Mouse (Mus musculus): ENCODE measurements around the gene Phlda3. TPM values are rescaled to one million over a fixed set of nuclear protein-coding genes. Genes with fewer than 3 reads are reported as not detected.

The Phlda3 gene
- polyA plus RNA-seq, 1 experiment: 37.2 TPM

- TF ChIP-seq CTCF (conservative IDR thresholded peaks at IDR 0.05; ENCODE audit: insufficient read depth, insufficient read length, low read depth, low read length) (no peak), POLR2A (IDR thresholded peaks at IDR 0.05; ENCODE audit: low read depth, low read length) (no peak)
- H3K4me3 ChIP-seq (ENCODE audit: insufficient read depth, low read depth, low read length): no peak overlapping the region
- H3K27me3 ChIP-seq (replicated peaks; ENCODE audit: control insufficient read depth, insufficient read depth, low read length): no peaks in the 10 kb centered on the region
- no peaks in the 10 kb centered on the region for H3K36me3 ChIP-seq (ENCODE audit: control insufficient read depth, insufficient read depth, low read length)
- DNase-seq: no peak
- WGBS: 58% methylated on average over 10 of the region's 10 CpGs
- H3K4me1 ChIP-seq (ENCODE audit: control insufficient read depth, insufficient read depth, low read length): peaks cover 5% of the 10 kb centered on the region
- no peak overlapping the region for H3K27ac ChIP-seq (ENCODE audit: insufficient read depth, low read depth, low read length)
Measured at GRCm38 (mm10) chr1:135807546-135807945, 41.6 kb downstream of the Phlda3 start.

GRCm38 (mm10) chr1:135810180-135810579, 44.3 kb downstream of the Phlda3 start:
- TF ChIP-seq CTCF (conservative IDR thresholded peaks at IDR 0.05; ENCODE audit: insufficient read depth, insufficient read length, low read depth, low read length) (no peak), POLR2A (IDR thresholded peaks at IDR 0.05; ENCODE audit: low read depth, low read length) (no peak)
- WGBS: 55% methylated on average over 2 of the region's 2 CpGs
- H3K27ac ChIP-seq (ENCODE audit: insufficient read depth, low read depth, low read length): no peak overlapping the region

GRCm38 (mm10) chr1:135811016-135811646, 45.2 kb downstream of the Phlda3 start:
- TF ChIP-seq CTCF (conservative IDR thresholded peaks at IDR 0.05; ENCODE audit: insufficient read depth, insufficient read length, low read depth, low read length) (peak; percentile 96), POLR2A (IDR thresholded peaks at IDR 0.05; ENCODE audit: low read depth, low read length) (no peak)
- peak; percentile 93 for DNase-seq
- Histone ChIP-seq H3K4me3 (ENCODE audit: insufficient read depth, low read depth, low read length) (no peak overlapping the region), H3K27ac (ENCODE audit: insufficient read depth, low read depth, low read length) (no peak overlapping the region), H3K4me1 (ENCODE audit: control insufficient read depth, insufficient read depth, low read length) (peaks cover 22% of the 10 kb centered on the region), H3K36me3 (ENCODE audit: control insufficient read depth, insufficient read depth, low read length) (no peaks in the 10 kb centered on the region), H3K27me3 (replicated peaks; ENCODE audit: control insufficient read depth, insufficient read depth, low read length) (no peaks in the 10 kb centered on the region)
- WGBS: 36% methylated on average over 7 of the region's 7 CpGs

More at GRCm38 (mm10) chr1:135810180-135810579, 44.3 kb downstream of the Phlda3 start:
- Histone ChIP-seq H3K4me1 (ENCODE audit: control insufficient read depth, insufficient read depth, low read length) (peaks cover 22% of the 10 kb centered on the region), H3K36me3 (ENCODE audit: control insufficient read depth, insufficient read depth, low read length) (no peaks in the 10 kb centered on the region), H3K27me3 (replicated peaks; ENCODE audit: control insufficient read depth, insufficient read depth, low read length) (no peaks in the 10 kb centered on the region), H3K4me3 (ENCODE audit: insufficient read depth, low read depth, low read length) (no peak overlapping the region)
- DNase-seq: peak; percentile 80

GRCm38 (mm10) chr1:135812205-135812604, 46.3 kb downstream of the Phlda3 start:
- Histone ChIP-seq H3K4me3 (ENCODE audit: insufficient read depth, low read depth, low read length) (no peak overlapping the region), H3K36me3 (ENCODE audit: control insufficient read depth, insufficient read depth, low read length) (no peaks in the 10 kb centered on the region), H3K27ac (ENCODE audit: insufficient read depth, low read depth, low read length) (no peak overlapping the region), H3K27me3 (replicated peaks; ENCODE audit: control insufficient read depth, insufficient read depth, low read length) (no peaks in the 10 kb centered on the region), H3K4me1 (ENCODE audit: control insufficient read depth, insufficient read depth, low read length) (peaks cover 22% of the 10 kb centered on the region)
- DNase-seq: peak; percentile 12
- WGBS: 69% methylated on average over 3 of the region's 3 CpGs
- TF ChIP-seq POLR2A (IDR thresholded peaks at IDR 0.05; ENCODE audit: low read depth, low read length) (no peak), CTCF (conservative IDR thresholded peaks at IDR 0.05; ENCODE audit: insufficient read depth, insufficient read length, low read depth, low read length) (no peak)

GRCm38 (mm10) chr1:135812618-135813017, 46.7 kb downstream of the Phlda3 start:
- Histone ChIP-seq H3K4me1 (ENCODE audit: control insufficient read depth, insufficient read depth, low read length) (peaks cover 22% of the 10 kb centered on the region), H3K27me3 (replicated peaks; ENCODE audit: control insufficient read depth, insufficient read depth, low read length) (no peaks in the 10 kb centered on the region), H3K36me3 (ENCODE audit: control insufficient read depth, insufficient read depth, low read length) (no peaks in the 10 kb centered on the region), H3K27ac (ENCODE audit: insufficient read depth, low read depth, low read length) (0 out of 2 replicates have a peak overlapping the region, but pooled peaks have one; percentile 4), H3K4me3 (ENCODE audit: insufficient read depth, low read depth, low read length) (no peak overlapping the region)
- TF ChIP-seq POLR2A (IDR thresholded peaks at IDR 0.05; ENCODE audit: low read depth, low read length) (no peak), CTCF (conservative IDR thresholded peaks at IDR 0.05; ENCODE audit: insufficient read depth, insufficient read length, low read depth, low read length) (no peak)
- peak; percentile 48 for DNase-seq
- 31% methylated on average over 2 of the region's 2 CpGs for WGBS

GRCm38 (mm10) chr1:135813071-135813470, 47.2 kb downstream of the Phlda3 start:
- H3K4me3 ChIP-seq (ENCODE audit: insufficient read depth, low read depth, low read length): no peak overlapping the region
- H3K27ac ChIP-seq (ENCODE audit: insufficient read depth, low read depth, low read length): 0 out of 2 replicates have a peak overlapping the region, but pooled peaks have one; percentile 4
- WGBS: 51% methylated on average over 4 of the region's 4 CpGs
- TF ChIP-seq POLR2A (IDR thresholded peaks at IDR 0.05; ENCODE audit: low read depth, low read length) (no peak), CTCF (conservative IDR thresholded peaks at IDR 0.05; ENCODE audit: insufficient read depth, insufficient read length, low read depth, low read length) (no peak)
- H3K4me1 ChIP-seq (ENCODE audit: control insufficient read depth, insufficient read depth, low read length): peaks cover 22% of the 10 kb centered on the region
- DNase-seq: peak; percentile 41
- H3K27me3 ChIP-seq (replicated peaks; ENCODE audit: control insufficient read depth, insufficient read depth, low read length): no peaks in the 10 kb centered on the region
- no peaks in the 10 kb centered on the region for H3K36me3 ChIP-seq (ENCODE audit: control insufficient read depth, insufficient read depth, low read length)

GRCm38 (mm10) chr1:135813687-135814395, 47.9 kb downstream of the Phlda3 start:
- peak; percentile 92 for DNase-seq
- Histone ChIP-seq H3K27me3 (replicated peaks; ENCODE audit: control insufficient read depth, insufficient read depth, low read length) (no peaks in the 10 kb centered on the region), H3K36me3 (ENCODE audit: control insufficient read depth, insufficient read depth, low read length) (no peaks in the 10 kb centered on the region), H3K27ac (ENCODE audit: insufficient read depth, low read depth, low read length) (peak overlapping the region; percentile 75), H3K4me1 (ENCODE audit: control insufficient read depth, insufficient read depth, low read length) (peaks cover 22% of the 10 kb centered on the region), H3K4me3 (ENCODE audit: insufficient read depth, low read depth, low read length) (no peak overlapping the region)
- WGBS: 43% methylated on average over 5 of the region's 5 CpGs
- TF ChIP-seq CTCF (conservative IDR thresholded peaks at IDR 0.05; ENCODE audit: insufficient read depth, insufficient read length, low read depth, low read length) (no peak), POLR2A (IDR thresholded peaks at IDR 0.05; ENCODE audit: low read depth, low read length) (no peak)

All from kidney, adult 2 months (tissue).